Mouse (Mus musculus): ENCODE data around the gene Psd4. TPM values are rescaled to one million over a fixed set of nuclear protein-coding genes. Genes with fewer than 3 reads are reported as not detected.

Psd4 gene
- polyA plus RNA-seq, 1 experiment from 2014 or later = 0.86 TPM

- Histone ChIP-seq H3K27me3 (ENCODE audit: insufficient read depth, poor library complexity, severe bottlenecking) (no peaks in the 10 kb centered on the region), H3K27ac (no peak overlapping the region), H3K4me1 (replicated peaks) (no peaks in the 10 kb centered on the region), H3K9me3 (no peaks in the 10 kb centered on the region), H3K36me3 (no peaks in the 10 kb centered on the region), H3K4me3 (no peak overlapping the region)
- WGBS = 27% methylated on average over 2 of the region's 2 CpGs
- DNase-seq (ENCODE audit: low spot score) = no peak
Observed at GRCm38 (mm10) chr2:24397115-24397514, 29.7 kb downstream of the Psd4 start.

- no peaks in the 10 kb centered on the region for H3K9me3 ChIP-seq
- no peak for DNase-seq (ENCODE audit: low spot score)
- H3K36me3 ChIP-seq = no peaks in the 10 kb centered on the region
- H3K4me3 ChIP-seq = no peak overlapping the region
- peaks cover 16% of the 10 kb centered on the region for H3K27me3 ChIP-seq (ENCODE audit: insufficient read depth, poor library complexity, severe bottlenecking)
- WGBS = 91% methylated on average over 3 of the region's 3 CpGs
- H3K4me1 ChIP-seq (replicated peaks) = peaks cover 6% of the 10 kb centered on the region
- no peak overlapping the region for H3K27ac ChIP-seq
Observed at GRCm38 (mm10) chr2:24400711-24401110, 33.3 kb downstream of the Psd4 start.

GRCm38 (mm10) chr2:24405345-24406012 is 38.1 kb downstream of the Psd4 start:
- 11% methylated on average over 23 of the region's 23 CpGs for WGBS
- Histone ChIP-seq H3K27me3 (ENCODE audit: insufficient read depth, poor library complexity, severe bottlenecking) (peaks cover 38% of the 10 kb centered on the region), H3K9me3 (no peaks in the 10 kb centered on the region), H3K36me3 (no peaks in the 10 kb centered on the region), H3K4me3 (peak overlapping the region; percentile 44), H3K27ac (peak overlapping the region; percentile 26), H3K4me1 (replicated peaks) (peaks cover 25% of the 10 kb centered on the region)
- DNase-seq (ENCODE audit: low spot score) = peak; percentile 84

- WGBS = 16% methylated on average over 4 of the region's 4 CpGs
- Histone ChIP-seq H3K4me3 (no peak overlapping the region), H3K9me3 (no peaks in the 10 kb centered on the region), H3K27ac (peak overlapping the region; percentile 40), H3K36me3 (no peaks in the 10 kb centered on the region), H3K27me3 (ENCODE audit: insufficient read depth, poor library complexity, severe bottlenecking) (peaks cover 38% of the 10 kb centered on the region), H3K4me1 (replicated peaks) (peaks cover 25% of the 10 kb centered on the region)
- DNase-seq (ENCODE audit: low spot score) = no peak
Observed at GRCm38 (mm10) chr2:24407701-24408485, 40.5 kb downstream of the Psd4 start.

- H3K27me3 ChIP-seq (ENCODE audit: insufficient read depth, poor library complexity, severe bottlenecking) = peaks cover 36% of the 10 kb centered on the region
- no peak overlapping the region for H3K27ac ChIP-seq
- no peaks in the 10 kb centered on the region for H3K36me3 ChIP-seq
- H3K4me1 ChIP-seq (replicated peaks) = peaks cover 31% of the 10 kb centered on the region
- 11% methylated on average over 2 of the region's 2 CpGs for WGBS
- no peaks in the 10 kb centered on the region for H3K9me3 ChIP-seq
- peak; percentile 69 for DNase-seq (ENCODE audit: low spot score)
- no peak overlapping the region for H3K4me3 ChIP-seq
Observed at GRCm38 (mm10) chr2:24409166-24409565, 41.8 kb downstream of the Psd4 start.

- Histone ChIP-seq H3K36me3 (no peaks in the 10 kb centered on the region), H3K4me3 (no peak overlapping the region), H3K9me3 (no peaks in the 10 kb centered on the region), H3K27ac (no peak overlapping the region), H3K27me3 (ENCODE audit: insufficient read depth, poor library complexity, severe bottlenecking) (peaks cover 15% of the 10 kb centered on the region; the same call in 1 of the 2 replicates), H3K4me1 (replicated peaks) (peaks cover 23% of the 10 kb centered on the region)
- no peak for DNase-seq (ENCODE audit: low spot score)
- 85% methylated on average over 3 of the region's 3 CpGs for WGBS
Observed at GRCm38 (mm10) chr2:24413172-24413571, 45.8 kb downstream of the Psd4 start.

- 77% methylated on average over 4 of the region's 4 CpGs for WGBS
- Histone ChIP-seq H3K4me1 (replicated peaks) (peaks cover 19% of the 10 kb centered on the region), H3K9me3 (no peaks in the 10 kb centered on the region), H3K4me3 (no peak overlapping the region), H3K27me3 (ENCODE audit: insufficient read depth, poor library complexity, severe bottlenecking) (peaks cover 15% of the 10 kb centered on the region; the same call in 1 of the 2 replicates), H3K36me3 (no peaks in the 10 kb centered on the region), H3K27ac (no peak overlapping the region)
- DNase-seq (ENCODE audit: low spot score) = no peak
Observed at GRCm38 (mm10) chr2:24413677-24414076, 46.3 kb downstream of the Psd4 start.

- no peak for DNase-seq (ENCODE audit: low spot score)
- peaks cover 17% of the 10 kb centered on the region for H3K4me1 ChIP-seq (replicated peaks)
- no peak overlapping the region for H3K4me3 ChIP-seq
- H3K36me3 ChIP-seq = peaks cover 8% of the 10 kb centered on the region; the same call in 1 of the 2 replicates
- WGBS = 7% methylated on average over 9 of the region's 9 CpGs
- 0 out of 2 replicates have a peak overlapping the region, but pooled peaks have one; percentile 50 for H3K27ac ChIP-seq
- H3K9me3 ChIP-seq = no peaks in the 10 kb centered on the region
- H3K27me3 ChIP-seq (ENCODE audit: insufficient read depth, poor library complexity, severe bottlenecking) = peaks cover 8% of the 10 kb centered on the region; the same call in 1 of the 2 replicates
Observed at GRCm38 (mm10) chr2:24416668-24417067, 49.3 kb downstream of the Psd4 start.

- no peaks in the 10 kb centered on the region for H3K9me3 ChIP-seq
- no peak for DNase-seq (ENCODE audit: low spot score)
- H3K4me3 ChIP-seq = no peak overlapping the region
- H3K36me3 ChIP-seq = peaks cover 8% of the 10 kb centered on the region; the same call in 1 of the 2 replicates
- peaks cover 8% of the 10 kb centered on the region; the same call in 1 of the 2 replicates for H3K27me3 ChIP-seq (ENCODE audit: insufficient read depth, poor library complexity, severe bottlenecking)
- H3K27ac ChIP-seq = 0 out of 2 replicates have a peak overlapping the region, but pooled peaks have one; percentile 50
- peaks cover 17% of the 10 kb centered on the region for H3K4me1 ChIP-seq (replicated peaks)
- 13% methylated on average over 2 of the region's 2 CpGs for WGBS
Observed at GRCm38 (mm10) chr2:24417106-24417505, 49.7 kb downstream of the Psd4 start.

GRCm38 (mm10) chr2:24417564-24417963 is 50.2 kb downstream of the Psd4 start:
- 86% methylated on average over 4 of the region's 4 CpGs for WGBS
- no peaks in the 10 kb centered on the region for H3K9me3 ChIP-seq
- no peak overlapping the region for H3K27ac ChIP-seq
- no peak overlapping the region for H3K4me3 ChIP-seq
- H3K4me1 ChIP-seq (replicated peaks) = peaks cover 17% of the 10 kb centered on the region
- no peak for DNase-seq (ENCODE audit: low spot score)
- H3K27me3 ChIP-seq (ENCODE audit: insufficient read depth, poor library complexity, severe bottlenecking) = peaks cover 8% of the 10 kb centered on the region; the same call in 1 of the 2 replicates
- peaks cover 8% of the 10 kb centered on the region; the same call in 1 of the 2 replicates for H3K36me3 ChIP-seq

- Histone ChIP-seq H3K27me3 (ENCODE audit: insufficient read depth, poor library complexity, severe bottlenecking) (peaks cover 5% of the 10 kb centered on the region; the same call in 1 of the 2 replicates), H3K9me3 (no peaks in the 10 kb centered on the region), H3K4me1 (replicated peaks) (peaks cover 9% of the 10 kb centered on the region), H3K36me3 (peaks cover 8% of the 10 kb centered on the region; the same call in 1 of the 2 replicates), H3K27ac (no peak overlapping the region), H3K4me3 (no peak overlapping the region)
- WGBS = 89% methylated on average over 6 of the region's 6 CpGs
- DNase-seq (ENCODE audit: low spot score) = no peak
Observed at GRCm38 (mm10) chr2:24421211-24421863, 54.0 kb downstream of the Psd4 start.

- H3K27me3 ChIP-seq (ENCODE audit: insufficient read depth, poor library complexity, severe bottlenecking) = no peaks in the 10 kb centered on the region
- H3K27ac ChIP-seq = no peak overlapping the region
- H3K4me3 ChIP-seq = no peak overlapping the region
- no peak for DNase-seq (ENCODE audit: low spot score)
- 78% methylated on average over 3 of the region's 3 CpGs for WGBS
- peaks cover under 1% of the 10 kb centered on the region for H3K4me1 ChIP-seq (replicated peaks)
- no peaks in the 10 kb centered on the region for H3K9me3 ChIP-seq
- peaks cover 8% of the 10 kb centered on the region; the same call in 1 of the 2 replicates for H3K36me3 ChIP-seq
Observed at GRCm38 (mm10) chr2:24422815-24423214, 55.4 kb downstream of the Psd4 start.

All from hindbrain, embryonic 10.5 days (tissue).